8 mouse cellular contexts compared by ENCODE assay signal in genomic region chr17:16951092-16952016, GRCm38 (mm10).
A peak's percentile ranks its signal among the peaks of the same experiment; 100 is the strongest.
DNase-seq lines count a peak whose midpoint lies in the region; ATAC-seq and TF ChIP-seq lines count a peak whose summit lies in the region.
"Not testable (repeated sequence)": the region's sequence is repeated elsewhere in the genome, so short reads cannot be mapped to it uniquely, and the experiment has no call there.

No protein-coding gene starts in this region.

- peak overlapping the region; percentile 53 for H3K9ac ChIP-seq in forebrain, embryonic 16.5 days (replicated peaks; ENCODE audit: low read depth, low read length)
- peak overlapping the region; percentile 38; the same call in 1 of the 2 replicates for H3K9ac ChIP-seq in lung, embryonic 14.5 days

- peak; percentile 45 for DNase-seq in G1E (ENCODE audit: low spot score)
- peak; percentile 86 to 94 for DNase-seq in cerebellum, adult 18-20 months
- peak; percentile 86 to 91 for DNase-seq in heart, postnatal 36 days
- DNase-seq in layer of hippocampus, adult 2 months (ENCODE audit: low spot score in 2 of 2): peak; percentile 84 to 96
- peak; percentile 95 for DNase-seq in lung, embryonic 14.5 days
- peak; percentile 90 for DNase-seq in thymus, adult 2 months

- ATAC-seq in G1E (ENCODE audit: extremely low read depth, insufficient number of reproducible peaks, low FRiP score, poor library complexity, severe bottlenecking): peak; percentile 100
- peak; percentile 100 for ATAC-seq in forebrain, embryonic 16.5 days
- peak; percentile 100 for ATAC-seq in lung, embryonic 14.5 days (ENCODE audit: insufficient read depth)

- H3K4me1 ChIP-seq in G1E (ENCODE audit: insufficient read depth, low read depth, low read length); forebrain, embryonic 16.5 days (replicated peaks; ENCODE audit: control insufficient read depth, insufficient read depth, low read length); lung, embryonic 14.5 days (ENCODE audit: insufficient read depth); olfactory bulb, adult 2 months (ENCODE audit: control insufficient read depth, insufficient read depth, low read length); thymus, adult 2 months (replicated peaks; ENCODE audit: control insufficient read depth, insufficient read depth, low read length): not testable (repeated sequence)

- H3K36me3 ChIP-seq in G1E (replicated peaks); forebrain, embryonic 16.5 days (ENCODE audit: control insufficient read depth, insufficient read depth); lung, embryonic 14.5 days (ENCODE audit: insufficient read depth); thymus, adult 2 months (ENCODE audit: control insufficient read depth, insufficient read depth, low read length): not testable (repeated sequence)

- peak overlapping the region; percentile 80 for H3K27ac ChIP-seq in forebrain, embryonic 16.5 days (ENCODE audit: low read length)
- H3K27ac ChIP-seq in layer of hippocampus, adult 2 months: peak overlapping the region; percentile 93
- not testable (repeated sequence) for H3K27ac ChIP-seq in lung, embryonic 14.5 days (ENCODE audit: low read depth)
- H3K27ac ChIP-seq in olfactory bulb, adult 2 months (ENCODE audit: insufficient read depth, low read depth, low read length): peak overlapping the region; percentile 81
- H3K27ac ChIP-seq in thymus, adult 2 months (ENCODE audit: control insufficient read depth, insufficient read depth, low read length): peak overlapping the region; percentile 23

- 2% methylated on average over 22 of the region's 26 CpGs for WGBS in forebrain, embryonic 16.5 days
- 2% methylated on average over 22 of the region's 26 CpGs for WGBS in lung, embryonic 14.5 days
- WGBS in olfactory bulb, adult 2 months: under 1% methylated on average over 24 of the region's 26 CpGs
- WGBS in thymus, adult 2 months: under 1% methylated on average over 26 of the region's 26 CpGs

- H3K9me3 ChIP-seq in G1E (replicated peaks); forebrain, embryonic 16.5 days (ENCODE audit: control insufficient read depth, low read length); lung, embryonic 14.5 days (ENCODE audit: low read depth, low read length): not testable (repeated sequence)

- intact Hi-C loops in heart, postnatal 36 days (cut with DNase I): loop anchor here (5.0 kb wide), 2 partner anchors 886 to 1124 kb away; no protein-coding TSS in a partner anchor

- TF ChIP-seq CTCF in G1E (IDR thresholded peaks at IDR 0.05; ENCODE audit: low read depth, low read length); layer of hippocampus, adult 2 months (conservative IDR thresholded peaks at IDR 0.05); lung, embryonic 14.5 days (IDR thresholded peaks at IDR 0.05; ENCODE audit: low read depth); olfactory bulb, adult 2 months (IDR thresholded peaks at IDR 0.05; ENCODE audit: insufficient read depth, low read depth, low read length); thymus, adult 2 months (IDR thresholded peaks at IDR 0.05; ENCODE audit: borderline replicate concordance, control insufficient read depth, extremely low read depth, insufficient read depth, low read length, poor library complexity): not testable (repeated sequence)

- not testable (repeated sequence) for H3K27me3 ChIP-seq in G1E (ENCODE audit: insufficient read depth, low read length); forebrain, embryonic 16.5 days (replicated peaks; ENCODE audit: control insufficient read depth, insufficient read depth, low read length); lung, embryonic 14.5 days (ENCODE audit: insufficient read depth, low read length); thymus, adult 2 months (ENCODE audit: control insufficient read depth, insufficient read depth, low read length)

- H3K4me2 ChIP-seq in forebrain, embryonic 16.5 days (ENCODE audit: low read length): peak overlapping the region; percentile 34
- H3K4me2 ChIP-seq in lung, embryonic 14.5 days: peak overlapping the region; percentile 52

- peak overlapping the region; percentile 68 for H3K4me3 ChIP-seq in G1E (ENCODE audit: low read depth, low read length)
- peak overlapping the region; percentile 54 for H3K4me3 ChIP-seq in forebrain, embryonic 16.5 days (replicated peaks; ENCODE audit: low read length)
- H3K4me3 ChIP-seq in layer of hippocampus, adult 2 months: peak overlapping the region; percentile 78
- peak overlapping the region; percentile 43 for H3K4me3 ChIP-seq in lung, embryonic 14.5 days (ENCODE audit: low read depth, low read length)
- peak overlapping the region; percentile 65 for H3K4me3 ChIP-seq in olfactory bulb, adult 2 months (ENCODE audit: insufficient read depth, low read depth, low read length)
- peak overlapping the region; percentile 46 for H3K4me3 ChIP-seq in thymus, adult 2 months (ENCODE audit: control insufficient read depth, insufficient read depth, low read length)

- not testable (repeated sequence) for TF ChIP-seq POLR2A in olfactory bulb, adult 2 months (IDR thresholded peaks at IDR 0.05; ENCODE audit: insufficient read depth, low read depth, low read length); thymus, adult 2 months (IDR thresholded peaks at IDR 0.05; ENCODE audit: control insufficient read depth, extremely low read depth, insufficient read depth, low read length, poor library complexity)

Comparison
In these comparisons a context has a peak if more than half of its experiments do, and no peak if none do; other contexts are left out.
1. DNase-seq: peak in every context shown above with its lines; median percentile 95 in lung, embryonic 14.5 days; 90 in cerebellum, adult 18-20 months; 90 in layer of hippocampus, adult 2 months; 90 in thymus, adult 2 months; 88 in heart, postnatal 36 days; 45 in G1E.